Mouse (Mus musculus) heart, postnatal 25 days (tissue): Measurements from ENCODE around the gene Fam19a4. TPM values are rescaled to one million over a fixed set of nuclear protein-coding genes. Genes with fewer than 3 reads are reported as not detected.
"Not testable (repeated sequence)": the region's sequence is repeated elsewhere in the genome, so short reads cannot be mapped to it uniquely, and the experiment has no call there.

Experiments used
- DNase-seq: peaks from one replicate; pipeline ENCODE4 v3.0.0; 2022; ENCODE audit warnings: low spot score
- intact Hi-C: fragments of 180-260 bp; cut with DNase I; formaldehyde crosslinking; loops from one replicate; pipeline ENCODE4 v1.15.1; 2025
- total RNA-seq, 2 experiments: library from RNA; stranded (reverse); gene quantifications; 2 replicates each; pipeline ENCODE4 v1.2.3; 2021

Fam19a4 gene
- total RNA-seq, 2 experiments from 2014 or later: not detected

DNA sequence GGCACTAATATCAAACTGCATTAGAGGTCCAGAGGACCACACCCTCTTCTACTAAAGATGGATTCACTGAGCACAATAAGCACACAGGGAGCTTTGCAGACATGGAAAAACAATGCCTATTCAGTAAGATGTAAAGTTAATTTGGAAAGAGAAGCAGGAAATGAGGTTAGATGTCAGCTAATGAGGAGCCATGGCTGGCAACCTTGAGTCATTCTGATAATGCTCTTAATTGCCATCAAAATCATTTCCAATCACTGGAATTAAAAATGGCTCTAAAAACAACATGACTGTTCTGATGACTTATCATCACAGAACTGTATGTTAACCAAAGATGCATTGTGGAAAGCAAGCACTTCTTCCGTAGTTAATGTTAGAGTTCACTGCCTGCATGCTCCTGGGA lies 68.5 kb downstream of the Fam19a4 start:
- intact Hi-C loops: no loop called here
- no peak for DNase-seq

DNA sequence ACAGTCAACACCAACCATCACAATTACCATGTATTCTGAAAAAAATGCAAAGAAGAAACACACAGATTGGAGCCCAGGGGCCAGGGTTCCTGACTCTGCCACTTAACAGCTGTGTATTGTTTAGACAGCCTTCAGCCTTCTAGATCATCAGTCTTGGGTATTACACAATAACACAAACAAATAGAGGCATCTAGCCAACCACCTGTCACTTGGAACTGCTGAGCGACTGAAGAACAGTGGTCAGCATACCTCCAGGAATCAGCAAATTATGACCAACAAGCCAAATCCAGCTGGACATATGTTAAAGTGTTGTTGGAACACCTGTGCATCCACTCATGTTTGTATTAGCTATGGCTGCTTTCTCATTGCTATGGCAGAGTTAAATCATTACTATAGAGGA lies 82.7 kb downstream of the Fam19a4 start:
- intact Hi-C loops: no loop called here
- no peak for DNase-seq

DNA sequence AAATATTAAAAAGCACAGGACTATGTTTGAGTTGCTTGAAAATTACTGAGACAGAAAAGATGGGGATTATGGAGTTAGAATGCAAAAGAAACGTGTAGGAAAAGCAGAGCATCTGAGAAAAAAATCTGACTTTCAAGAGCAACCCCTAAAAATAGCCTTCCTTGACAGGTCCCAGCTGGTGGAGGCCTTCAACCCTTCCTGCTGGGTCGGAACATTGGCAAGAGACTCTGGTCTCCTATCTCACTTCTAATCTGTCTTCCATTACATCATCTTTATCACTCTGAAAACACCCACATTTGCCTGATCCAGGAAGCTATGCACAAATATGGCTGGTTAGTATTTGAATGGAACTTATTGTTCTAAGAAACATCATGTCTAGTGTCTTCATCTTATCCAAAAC lies 115.4 kb downstream of the Fam19a4 start:
- DNase-seq: peak; percentile 2
- intact Hi-C loops: no loop called here

DNA sequence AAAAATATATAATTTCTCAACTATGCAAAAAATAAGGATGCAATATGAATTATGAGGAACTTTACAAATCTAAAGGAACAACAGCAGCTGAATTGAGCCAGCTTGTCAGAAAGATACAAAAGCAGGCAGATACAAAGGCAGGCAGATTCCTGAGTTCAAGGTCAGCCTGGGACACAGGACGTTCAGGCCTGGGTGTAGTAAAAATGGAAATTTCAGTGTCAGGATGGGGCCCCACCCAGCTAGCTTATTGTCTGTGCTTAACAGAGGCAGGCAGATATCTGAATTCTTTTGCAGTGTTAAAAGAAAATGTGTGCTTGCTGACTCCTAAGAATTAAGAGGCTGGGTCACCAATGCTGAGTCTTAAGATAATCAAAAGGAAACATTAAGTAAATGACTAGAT lies 124.4 kb downstream of the Fam19a4 start:
- intact Hi-C loops: no loop called here
- DNase-seq: no peak

DNA sequence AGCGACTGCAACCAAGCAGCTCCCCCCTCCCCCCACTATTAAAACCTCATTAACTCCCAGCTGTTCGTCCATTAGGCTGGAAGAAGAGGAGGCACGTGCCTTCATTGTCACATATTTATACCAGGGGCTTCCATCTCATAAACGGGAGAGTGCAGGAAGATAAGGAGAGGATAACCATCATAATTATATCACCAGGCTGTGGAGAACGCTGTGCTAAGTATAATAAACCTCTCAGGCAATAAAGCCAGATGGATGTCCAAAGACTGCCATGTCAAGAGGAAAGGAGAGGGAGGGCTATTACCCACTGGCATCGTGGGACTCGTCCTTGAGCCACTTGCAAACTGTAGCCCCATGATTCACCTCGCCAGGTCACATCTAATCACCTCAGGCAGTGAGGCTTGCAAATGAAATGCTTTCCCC lies 151.1 kb downstream of the Fam19a4 start:
- intact Hi-C loops: no loop called here
- DNase-seq: no peak

DNA sequence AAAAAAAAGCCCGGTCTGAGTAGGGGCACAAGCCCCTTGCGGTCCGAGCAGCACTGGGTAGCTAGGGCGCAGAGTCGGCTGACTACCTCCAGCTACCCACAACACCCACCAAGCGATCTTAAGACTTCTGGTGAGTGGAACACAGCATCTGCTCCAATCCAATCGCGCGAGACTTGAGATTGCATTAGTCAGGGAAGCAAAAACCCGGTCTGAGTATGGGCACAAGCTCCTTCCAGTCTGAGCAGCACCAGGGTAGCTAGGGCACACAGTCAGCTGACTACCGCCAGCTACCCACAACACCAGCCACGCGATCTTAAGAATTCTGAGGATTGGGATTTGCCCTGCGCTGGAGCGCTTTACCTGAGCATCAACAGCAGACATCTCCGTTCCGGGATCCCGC lies 183.1 kb downstream of the Fam19a4 start:
- intact Hi-C loops, DNase-seq: not testable (repeated sequence)

DNA sequence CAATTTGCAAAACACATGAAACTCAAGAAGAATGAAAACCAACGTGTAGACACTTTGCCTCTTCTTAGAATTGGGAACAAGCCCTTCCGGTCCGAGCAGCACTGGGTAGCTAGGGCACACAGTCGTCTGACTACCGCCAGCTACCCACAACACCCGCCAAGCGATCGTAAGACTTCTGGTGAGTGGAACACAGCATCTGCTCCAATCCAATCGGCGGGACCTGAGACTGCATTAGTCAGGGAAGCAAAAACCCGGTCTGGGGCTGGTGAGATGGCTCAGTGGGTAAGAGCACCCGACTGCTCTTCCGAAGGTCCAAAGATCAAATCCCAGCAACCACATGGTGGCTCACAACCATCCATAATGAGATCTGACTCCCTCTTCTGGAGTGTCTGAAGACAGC lies 183.6 kb downstream of the Fam19a4 start:
- DNase-seq, intact Hi-C loops: not testable (repeated sequence)

DNA sequence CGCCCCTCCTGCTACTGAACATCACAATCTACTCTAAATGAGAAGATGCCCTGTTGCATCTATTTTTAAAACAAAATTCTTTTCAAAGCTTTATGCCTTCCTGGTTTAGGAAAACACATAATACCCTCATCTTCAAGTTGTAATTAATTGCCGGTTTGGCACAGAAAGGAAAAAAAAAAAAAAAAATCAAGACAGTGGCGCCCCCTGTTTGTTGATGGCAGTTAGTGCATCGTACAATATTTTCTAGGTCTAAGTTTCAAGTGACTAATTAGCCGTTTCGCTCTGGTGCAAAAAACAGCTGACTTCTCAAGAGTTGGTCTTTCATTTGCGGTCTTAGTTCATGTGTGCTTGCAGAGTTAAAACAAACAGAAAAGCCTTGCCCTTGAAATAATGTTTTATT lies 207.1 kb downstream of the Fam19a4 start:
- DNase-seq: no peak
- intact Hi-C loops: no loop called here

DNA sequence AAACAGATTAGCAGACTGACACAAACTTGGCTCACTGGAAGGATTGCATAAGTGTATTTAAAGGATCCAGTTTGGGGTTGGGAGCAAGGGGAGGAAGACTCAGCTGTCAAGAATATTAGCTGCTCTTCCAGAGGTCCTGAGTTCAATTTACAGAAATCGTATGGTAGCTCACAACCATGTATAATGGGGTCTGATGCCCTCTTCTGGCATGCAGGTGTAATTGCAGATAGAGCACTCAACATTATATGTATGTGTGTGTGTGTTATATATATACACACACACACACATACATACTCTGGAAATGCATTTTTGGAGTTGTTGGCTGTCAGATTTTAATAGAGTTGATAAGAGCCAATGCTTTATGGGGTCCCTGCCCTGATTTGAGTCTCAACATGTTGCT lies 216.3 kb downstream of the Fam19a4 start:
- intact Hi-C loops: no loop called here
- no peak for DNase-seq

DNA sequence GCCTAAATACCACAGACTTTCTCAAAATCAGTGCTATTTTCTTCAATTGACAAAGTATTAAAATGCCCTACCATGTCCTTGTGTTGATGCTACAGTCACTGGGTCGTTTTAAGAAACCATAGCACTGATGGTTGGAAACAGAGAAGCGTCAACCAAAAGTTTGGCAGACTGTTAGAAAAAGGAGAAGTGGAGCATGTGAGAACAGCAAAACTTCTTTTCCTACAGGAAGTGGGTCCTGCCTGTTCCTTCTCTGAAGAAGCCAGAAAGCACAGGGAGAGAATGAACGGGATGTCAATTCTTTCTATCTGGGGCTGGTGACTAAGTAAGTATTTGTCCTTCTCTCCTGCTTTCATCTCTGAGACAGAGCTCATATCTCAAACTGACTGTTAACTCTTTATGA lies 219.6 kb downstream of the Fam19a4 start:
- intact Hi-C loops: no loop called here

DNA sequence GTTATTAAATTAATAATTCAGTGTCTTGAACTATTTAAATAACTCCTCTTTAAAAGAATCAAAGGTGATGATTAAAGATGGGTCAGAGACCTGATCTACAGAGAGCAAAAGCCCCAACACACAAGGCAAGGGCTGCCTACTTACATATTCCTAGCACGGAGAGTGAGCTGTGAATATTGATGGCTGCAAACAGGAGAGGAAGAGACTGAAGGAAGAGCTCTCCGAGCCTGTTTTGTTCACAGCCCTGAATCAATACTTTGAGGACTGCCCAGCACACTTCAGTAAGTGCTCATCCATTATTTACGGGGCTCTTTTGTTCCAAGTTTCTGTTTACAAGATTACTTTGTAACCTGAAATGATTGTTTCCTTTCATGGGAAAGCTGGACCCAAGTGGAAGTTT lies 233.6 kb downstream of the Fam19a4 start:
- intact Hi-C loops: no loop called here

More for the DNA sequence above, 219.6 kb downstream of the Fam19a4 start:
- DNase-seq: no peak

DNA sequence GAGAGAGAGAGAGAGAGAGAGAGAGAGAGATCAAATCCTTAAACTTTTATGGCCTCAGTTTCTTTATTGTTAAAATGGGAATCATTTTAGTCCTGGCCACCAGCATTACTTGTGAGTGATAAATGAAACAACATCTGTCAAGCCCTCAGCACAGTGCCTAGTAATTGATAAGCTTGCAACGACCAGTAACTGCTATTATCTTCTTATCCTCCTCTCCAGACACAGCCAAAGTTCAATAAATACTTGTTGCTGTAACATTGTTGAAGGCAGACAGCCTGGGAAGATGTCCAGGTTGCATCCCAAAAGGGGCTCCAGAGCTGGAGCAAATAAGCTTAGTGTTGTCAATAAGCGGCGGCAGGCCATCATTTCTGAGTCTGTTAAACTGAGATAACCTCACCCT lies 257.2 kb downstream of the Fam19a4 start:
- no peak for DNase-seq
- intact Hi-C loops: no loop called here

More for the DNA sequence above, 233.6 kb downstream of the Fam19a4 start:
- no peak for DNase-seq

DNA sequence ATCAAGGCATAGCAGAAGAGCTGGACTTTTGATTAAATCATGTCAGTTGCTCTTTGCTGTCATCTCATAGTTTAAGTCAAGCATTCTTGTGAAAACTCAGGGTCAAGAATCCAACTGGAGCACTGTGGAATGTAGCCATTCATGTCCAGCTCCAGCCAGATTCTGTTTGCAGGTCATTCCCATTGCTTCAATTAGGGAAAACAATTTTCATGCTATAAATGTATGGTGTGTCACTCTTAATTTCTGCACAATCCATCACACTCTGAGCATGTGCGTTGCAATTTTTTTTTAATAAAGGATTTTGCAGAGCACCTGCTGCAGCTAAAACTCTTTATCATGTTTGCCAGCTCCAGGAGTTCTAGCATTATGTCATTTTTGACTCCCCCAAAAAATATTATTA lies 261.5 kb downstream of the Fam19a4 start:
- intact Hi-C loops: no loop called here
- DNase-seq: no peak

DNA sequence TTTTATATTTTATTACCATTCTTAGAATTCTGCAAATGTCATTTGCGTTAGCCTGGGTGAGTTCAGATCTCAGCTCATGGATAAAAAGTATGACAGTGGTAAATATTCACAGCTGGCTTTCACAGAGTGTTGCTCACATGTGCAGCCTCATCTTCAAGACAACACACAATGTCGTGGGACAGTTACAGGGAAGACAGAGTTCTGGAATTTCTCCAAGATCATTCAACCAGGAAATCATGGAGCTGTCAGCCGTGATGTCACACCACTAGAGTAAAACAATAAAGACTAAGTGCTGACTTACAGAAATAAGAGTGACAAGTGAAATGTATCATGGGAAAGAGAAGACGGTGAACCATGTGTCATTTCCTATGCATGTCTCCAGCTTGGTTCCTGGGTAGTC lies 262.8 kb downstream of the Fam19a4 start:
- intact Hi-C loops: no loop called here
- no peak for DNase-seq

Other genes starting within 250 kb of the Fam19a4 start
- 10 to 100 TPM; 13.3 to 14.8 TPM for gene Eogt, start 88.8 kb upstream of the Fam19a4 start, total RNA-seq
- gene Tmf1, start 118.7 kb upstream of the Fam19a4 start, total RNA-seq: 10 to 100 TPM; 33.3 to 36.4 TPM
- 10 to 100 TPM; 63.0 to 64.0 TPM for gene Uba3, start 145.2 kb upstream of the Fam19a4 start, total RNA-seq
- gene Arl6ip5, start 150.3 kb upstream of the Fam19a4 start, total RNA-seq: 100 to 1,000 TPM; 114 to 127 TPM
- gene Lmod3, start 192.3 kb upstream of the Fam19a4 start, total RNA-seq: 10 to 100 TPM; 62.9 to 66.5 TPM